10 mouse cellular contexts compared by ENCODE assay signal in genomic region chr7:143049841-143050816, GRCm38 (mm10). TPM values are rescaled to one million over a fixed set of nuclear protein-coding genes. Genes with fewer than 3 reads are reported as not detected.
DNase-seq lines count a peak whose midpoint lies in the region; ATAC-seq lines count a peak whose summit lies in the region.
"Had no signal": no experiment of that assay in that cellular context is flagged by ENCODE, and none has a peak within 500 bp of the region (broad histone marks: within the 10 kb centered on the region; RNA-seq: fewer than 3 reads in every experiment).

No protein-coding gene starts in this region.

- H3K4me2 ChIP-seq in heart, embryonic 13.5 days = no peak overlapping the region
- no peak overlapping the region for H3K4me2 ChIP-seq in midbrain, embryonic 16.5 days (ENCODE audit: low read length)

- peak overlapping the region; percentile 83 for H3K27ac ChIP-seq in heart, embryonic 13.5 days (replicated peaks)
- no peak overlapping the region for H3K27ac ChIP-seq in midbrain, embryonic 16.5 days (ENCODE audit: low read length)
- H3K27ac ChIP-seq: embryonic facial prominence, embryonic 10.5 days had no signal

- no peaks in the 10 kb centered on the region for H3K27me3 ChIP-seq in heart, embryonic 13.5 days (replicated peaks)
- H3K27me3 ChIP-seq in midbrain, embryonic 16.5 days (ENCODE audit: control insufficient read depth, insufficient read depth, low read depth, low read length) = no peaks in the 10 kb centered on the region

- H3K4me3 ChIP-seq in heart, embryonic 13.5 days = no peak overlapping the region
- no peak overlapping the region for H3K4me3 ChIP-seq in midbrain, embryonic 16.5 days (ENCODE audit: low read depth, low read length)
- H3K4me3 ChIP-seq: embryonic facial prominence, embryonic 10.5 days had no signal

- no peaks in the 10 kb centered on the region for H3K9me3 ChIP-seq in heart, embryonic 13.5 days
- no peaks in the 10 kb centered on the region for H3K9me3 ChIP-seq in midbrain, embryonic 16.5 days (replicated peaks; ENCODE audit: control insufficient read depth, low read length, poor library complexity, severe bottlenecking)
- H3K9me3 ChIP-seq: embryonic facial prominence, embryonic 10.5 days had no signal

- H3K36me3 ChIP-seq in heart, embryonic 13.5 days = peaks cover 9% of the 10 kb centered on the region; the same call in 1 of the 2 replicates
- no peaks in the 10 kb centered on the region for H3K36me3 ChIP-seq in midbrain, embryonic 16.5 days (ENCODE audit: control insufficient read depth, insufficient read depth, low read length)

- peaks cover 46% of the 10 kb centered on the region for H3K4me1 ChIP-seq in heart, embryonic 13.5 days
- H3K4me1 ChIP-seq in midbrain, embryonic 16.5 days (ENCODE audit: control insufficient read depth, insufficient read depth, low read length) = peaks cover 21% of the 10 kb centered on the region

- no peak for ATAC-seq in heart, embryonic 13.5 days (ENCODE audit: extremely low read depth, insufficient number of reproducible peaks, low FRiP score, low TSS enrichment)
- ATAC-seq in midbrain, embryonic 16.5 days = no peak
- ATAC-seq: forebrain, postnatal 0 days had no signal

- no peak overlapping the region for H3K9ac ChIP-seq in heart, embryonic 13.5 days
- H3K9ac ChIP-seq in midbrain, embryonic 16.5 days (ENCODE audit: low read depth, low read length) = no peak overlapping the region
- H3K9ac ChIP-seq: forebrain, postnatal 0 days had no signal

- peak; percentile 27 for DNase-seq in cerebellum, adult 9-10 months
- no peak for DNase-seq in cerebellum, adult 8-10 months
- peak; percentile 48 to 49 for DNase-seq in spleen, postnatal 36 days (ENCODE audit: low spot score in 2 of 2)
- no peak for DNase-seq in spleen, postnatal 4 days (ENCODE audit: low spot score in 2 of 2)
- DNase-seq in layer of hippocampus, postnatal 14 days (ENCODE audit: low spot score in 2 of 2) = no peak
- no peak for DNase-seq in thymus, postnatal 0 days (ENCODE audit: low spot score)
- DNase-seq: forebrain, postnatal 0 days had no signal

- WGBS in heart, embryonic 13.5 days = 79% methylated on average over 3 of the region's 3 CpGs
- WGBS in midbrain, embryonic 16.5 days = 97% methylated on average over 3 of the region's 3 CpGs

RNA-seq across cellular contexts. Expression of gene Cd81, which starts 2.4 kb away (rescaled TPM):
- 750 and 845 TPM in 2 replicates for polyA plus RNA-seq in heart, embryonic 13.5 days (2015; fragmentation: Nextera tagmentation; extraction: Ambion mirVana)
- polyA plus RNA-seq in midbrain, embryonic 16.5 days (2015; fragmentation: Nextera tagmentation; extraction: Ambion mirVana) = 364 and 411 TPM in 2 replicates
- 100 to 1,000 TPM; 495 to 503 TPM for total RNA-seq in layer of hippocampus, postnatal 14 days (2021)
- 228 and 233 TPM in 2 replicates for polyA plus RNA-seq in thymus, postnatal 0 days (2015; fragmentation: Nextera tagmentation; extraction: Ambion mirVana)

RNA-seq across cellular contexts. Expression of gene Tssc4, which starts 18.9 kb away (rescaled TPM):
- 58.2 and 60.7 TPM in 2 replicates for polyA plus RNA-seq in heart, embryonic 13.5 days (2015; fragmentation: Nextera tagmentation; extraction: Ambion mirVana)
- polyA plus RNA-seq in midbrain, embryonic 16.5 days (2015; fragmentation: Nextera tagmentation; extraction: Ambion mirVana) = 90.6 and 90.7 TPM in 2 replicates
- 10 to 100 TPM; 51.8 to 56.9 TPM for total RNA-seq in layer of hippocampus, postnatal 14 days (2021)
- 68.5 and 72.3 TPM in 2 replicates for polyA plus RNA-seq in thymus, postnatal 0 days (2015; fragmentation: Nextera tagmentation; extraction: Ambion mirVana)

RNA-seq across cellular contexts. Expression of gene Trpm5, which starts 44.3 kb away (rescaled TPM):
- polyA plus RNA-seq in heart, embryonic 13.5 days (2015; fragmentation: Nextera tagmentation; extraction: Ambion mirVana) = 3.5 and 4.4 TPM in 2 replicates
- polyA plus RNA-seq in midbrain, embryonic 16.5 days (2015; fragmentation: Nextera tagmentation; extraction: Ambion mirVana) = 1.5 and 1.8 TPM in 2 replicates
- total RNA-seq in layer of hippocampus, postnatal 14 days (2021) = under 1 TPM; 0.24 to 0.44 TPM
- 0.98 and 1.5 TPM in 2 replicates for polyA plus RNA-seq in thymus, postnatal 0 days (2015; fragmentation: Nextera tagmentation; extraction: Ambion mirVana)

RNA-seq across cellular contexts. Expression of gene Tspan32, which starts 45.3 kb away (rescaled TPM):
- 4.9 and 5.9 TPM in 2 replicates for polyA plus RNA-seq in heart, embryonic 13.5 days (2015; fragmentation: Nextera tagmentation; extraction: Ambion mirVana)
- 0.30 and 0.48 TPM in 2 replicates for polyA plus RNA-seq in midbrain, embryonic 16.5 days (2015; fragmentation: Nextera tagmentation; extraction: Ambion mirVana)
- under 1 TPM in 1 of 2 experiments, not detected in 1; 0.19 TPM for total RNA-seq in layer of hippocampus, postnatal 14 days (2021)
- 44.5 and 58.2 TPM in 2 replicates for polyA plus RNA-seq in thymus, postnatal 0 days (2015; fragmentation: Nextera tagmentation; extraction: Ambion mirVana)

RNA-seq across cellular contexts. Expression of gene Kcnq1, which starts 56.0 kb away (rescaled TPM):
- polyA plus RNA-seq in heart, embryonic 13.5 days (2015; fragmentation: Nextera tagmentation; extraction: Ambion mirVana) = 15.0 and 15.6 TPM in 2 replicates
- 1.1 and 2.2 TPM in 2 replicates for polyA plus RNA-seq in midbrain, embryonic 16.5 days (2015; fragmentation: Nextera tagmentation; extraction: Ambion mirVana)
- total RNA-seq in layer of hippocampus, postnatal 14 days (2021) = 1 to 10 TPM; 1.0 to 1.6 TPM
- polyA plus RNA-seq in thymus, postnatal 0 days (2015; fragmentation: Nextera tagmentation; extraction: Ambion mirVana) = 0.29 and 1.0 TPM in 2 replicates

Comparison
In these comparisons a context has a peak if more than half of its experiments do, and no peak if none do; other contexts are left out.
1. DNase-seq: peak in cerebellum, adult 9-10 months (single experiment) and spleen, postnatal 36 days (2 of 2); none in cerebellum, adult 8-10 months (single experiment), spleen, postnatal 4 days (0 of 2), layer of hippocampus, postnatal 14 days (0 of 2) and thymus, postnatal 0 days (single experiment).